Mouse (Mus musculus) heart, embryonic 14.5 days (tissue): ENCODE measurements around the gene Fkbp9. TPM values are rescaled to one million over a fixed set of nuclear protein-coding genes. Genes with fewer than 3 reads are reported as not detected.

Experiments used
- ATAC-seq: fragments of 200-750 bp; cut with Nextera tagmentation; 2 replicates; pipeline ENCODE4 v1.8.0; 2017; ENCODE audit warnings: low read depth, moderate TSS enrichment; ENCODE audit not compliant: insufficient number of reproducible peaks, insufficient read depth, low FRiP score
- H3K27ac ChIP-seq, 2 experiments: fragments of 200-500 bp in 1 of 2; fragments of 300-500 bp in 1 of 2; sonication (generic) in 1 of 2; replicated peaks in 1 of 2; 2 replicates each; pipeline ENCODE4 v1.5.1; 2012 to 2014; ENCODE audit warnings: low read depth in 2 of 2, low read length in 2 of 2, control low read depth in 1 of 2, mild to moderate bottlenecking in 1 of 2, mixed read lengths in 1 of 2; ENCODE audit not compliant: control insufficient read depth in 1 of 2, insufficient read depth in 1 of 2
- H3K27me3 ChIP-seq: fragments of 300-500 bp; sonication (generic); 2 replicates; pipeline ENCODE4 v1.6.1; 2014; ENCODE audit warnings: mild to moderate bottlenecking, low read length, control low read depth; ENCODE audit not compliant: control insufficient read depth, insufficient read depth
- H3K36me3 ChIP-seq: fragments of 300-500 bp; sonication (generic); 2 replicates; pipeline ENCODE4 v1.6.1; 2014; ENCODE audit warnings: mild to moderate bottlenecking, control low read depth, low read length, mixed read lengths; ENCODE audit not compliant: control insufficient read depth, insufficient read depth
- H3K4me1 ChIP-seq, 2 experiments: fragments of 200-500 bp in 1 of 2; fragments of 300-500 bp in 1 of 2; sonication (generic) in 1 of 2; 2 replicates each; pipeline ENCODE4 v1.6.1; 2012 to 2014; ENCODE audit warnings: low read length in 2 of 2, control low read depth in 1 of 2, mixed read lengths in 1 of 2; ENCODE audit not compliant: control insufficient read depth in 2 of 2, insufficient read depth in 2 of 2
- H3K4me2 ChIP-seq: fragments of 300-500 bp; sonication (generic); 2 replicates; pipeline ENCODE4 v1.6.1; 2014; ENCODE audit warnings: mild to moderate bottlenecking, low read length
- H3K4me3 ChIP-seq, 2 experiments: fragments of 200-500 bp in 1 of 2; fragments of 300-500 bp in 1 of 2; sonication (generic) in 1 of 2; 2 replicates each; pipeline ENCODE4 v1.5.1; 2012 to 2014; ENCODE audit warnings: low read length in 2 of 2, mild to moderate bottlenecking in 2 of 2, control low read depth in 1 of 2, low read depth in 1 of 2, moderate library complexity in 1 of 2; ENCODE audit not compliant: control insufficient read depth in 1 of 2, insufficient read depth in 1 of 2
- H3K9ac ChIP-seq: fragments of 300-500 bp; sonication (generic); 2 replicates; pipeline ENCODE4 v1.6.1; 2014; ENCODE audit warnings: mild to moderate bottlenecking, low read length
- H3K9me3 ChIP-seq: fragments of 300-500 bp; sonication (generic); 2 replicates; pipeline ENCODE4 v1.6.1; 2016; ENCODE audit warnings: low read length, control low read depth; ENCODE audit not compliant: control insufficient read depth
- WGBS: fragments of 180-500 bp; shearing (Covaris S2); extraction: QIAGEN DNeasy Blood & Tissue Kit; methylation state at CpG from one replicate; pipeline ENCODE4 v1.1.7; 2014; 5-methylcytosine and 5-hydroxymethylcytosine counted together
- polyA plus RNA-seq: library from polyadenylated mRNA; unstranded; fragments of >200 nt; fragmentation: Nextera tagmentation; extraction: Ambion mirVana; gene quantifications from 2 replicates; pipeline ENCODE4 v1.2.1, GENCODE M21; 2014

Fkbp9 gene
- polyA plus RNA-seq, 1 experiment from 2014 or later, result 147 TPM

GRCm38 (mm10) chr6:56796668-56797141 is 35.2 kb upstream of the Fkbp9 start:
- ATAC-seq, result peak; percentile 31; the same call in 1 of the 2 replicates
- H3K9ac ChIP-seq, result peak overlapping the region; percentile 96
- H3K4me2 ChIP-seq, result peak overlapping the region; percentile 92
- no peaks in the 10 kb centered on the region for H3K27me3 ChIP-seq
- WGBS, result under 1% methylated on average over 16 of the region's 16 CpGs
- peaks cover 2 to 27% of the 10 kb centered on the region in 2 experiments; a peak in 2 of 4 replicates for H3K4me1 ChIP-seq
- H3K9me3 ChIP-seq, result no peaks in the 10 kb centered on the region
- peak overlapping the region; percentile 96 to 99 for H3K27ac ChIP-seq
- H3K4me3 ChIP-seq, result peak overlapping the region; percentile 76 to 78
- no peaks in the 10 kb centered on the region for H3K36me3 ChIP-seq

- under 1% methylated on average over 88 of the region's 98 CpGs for WGBS
- peak within 1 kb of the TSS; percentile 92 for H3K4me2 ChIP-seq
Observed at GRCm38 (mm10) chr6:56797311-56798151, 34.3 kb upstream of the Fkbp9 start, which contains the start of gene Kbtbd2. Gene Kbtbd2 (minus strand): TSS chr6:56797813.

GRCm38 (mm10) chr6:56798152-56798465 is 33.8 kb upstream of the Fkbp9 start:
- Histone ChIP-seq H3K4me3 (peak overlapping the region; percentile 76 to 78), H3K27me3 (no peaks in the 10 kb centered on the region), H3K4me1 (peaks cover 2 to 25% of the 10 kb centered on the region in 2 experiments; a peak in 2 of 4 replicates), H3K4me2 (peak overlapping the region; percentile 92), H3K27ac (peak overlapping the region; percentile 96 to 99), H3K36me3 (no peaks in the 10 kb centered on the region), H3K9me3 (no peaks in the 10 kb centered on the region), H3K9ac (peak overlapping the region; percentile 96)
- ATAC-seq, result no peak
- WGBS, result 10% methylated on average over 8 of the region's 8 CpGs

More at GRCm38 (mm10) chr6:56797311-56798151, 34.3 kb upstream of the Fkbp9 start, which contains the start of gene Kbtbd2:
- no peaks in the 10 kb centered on the region for H3K27me3 ChIP-seq
- H3K4me3 ChIP-seq, result peak within 1 kb of the TSS; percentile 76 to 78
- H3K9me3 ChIP-seq, result no peaks in the 10 kb centered on the region
- H3K9ac ChIP-seq, result peak within 1 kb of the TSS; percentile 96
- no peaks in the 10 kb centered on the region for H3K36me3 ChIP-seq
- H3K4me1 ChIP-seq, result peaks cover 2 to 27% of the 10 kb centered on the region in 2 experiments; a peak in 2 of 4 replicates
- peak within 1 kb of the TSS; percentile 96 to 99 for H3K27ac ChIP-seq
- peak; percentile 90 for ATAC-seq

- peaks cover 5% of the 10 kb centered on the region; the same call in 1 of the 2 replicates for H3K27me3 ChIP-seq
- H3K9me3 ChIP-seq, result no peaks in the 10 kb centered on the region
- H3K9ac ChIP-seq, result no peak overlapping the region
- no peaks in the 10 kb centered on the region for H3K4me1 ChIP-seq
- H3K4me2 ChIP-seq, result no peak overlapping the region
- no peak overlapping the region for H3K4me3 ChIP-seq
- H3K27ac ChIP-seq, result no peak overlapping the region
- WGBS, result 89% methylated on average over 4 of the region's 4 CpGs
- H3K36me3 ChIP-seq, result no peaks in the 10 kb centered on the region
- ATAC-seq, result no peak
Observed at GRCm38 (mm10) chr6:56805026-56805425, 26.8 kb upstream of the Fkbp9 start.

- H3K36me3 ChIP-seq, result no peaks in the 10 kb centered on the region
- ATAC-seq, result no peak
- H3K4me1 ChIP-seq, result no peaks in the 10 kb centered on the region
- whole genome bisulfite sequencing, result 61% methylated on average over 2 of the region's 2 CpGs
- H3K9me3 ChIP-seq, result no peaks in the 10 kb centered on the region
- no peak overlapping the region for H3K9ac ChIP-seq
- no peak overlapping the region for H3K4me3 ChIP-seq
- H3K4me2 ChIP-seq, result no peak overlapping the region
- H3K27me3 ChIP-seq, result peaks cover 5% of the 10 kb centered on the region; the same call in 1 of the 2 replicates
- H3K27ac ChIP-seq, result no peak overlapping the region
Observed at GRCm38 (mm10) chr6:56806195-56806594, 25.7 kb upstream of the Fkbp9 start.

GRCm38 (mm10) chr6:56808656-56809055 is 23.2 kb upstream of the Fkbp9 start:
- Histone ChIP-seq H3K9ac (no peak overlapping the region), H3K4me3 (no peak overlapping the region), H3K36me3 (no peaks in the 10 kb centered on the region), H3K27ac (no peak overlapping the region), H3K27me3 (peaks cover 5% of the 10 kb centered on the region; the same call in 1 of the 2 replicates), H3K4me1 (no peaks in the 10 kb centered on the region), H3K4me2 (no peak overlapping the region), H3K9me3 (no peaks in the 10 kb centered on the region)
- peak; percentile 50; the same call in 1 of the 2 replicates for ATAC-seq
- WGBS, result 13% methylated on average over 3 of the region's 3 CpGs

GRCm38 (mm10) chr6:56813332-56813731 is 18.5 kb upstream of the Fkbp9 start:
- Histone ChIP-seq H3K9me3 (no peaks in the 10 kb centered on the region), H3K9ac (no peak overlapping the region), H3K27ac (no peak overlapping the region), H3K36me3 (no peaks in the 10 kb centered on the region), H3K27me3 (no peaks in the 10 kb centered on the region), H3K4me3 (no peak overlapping the region), H3K4me2 (no peak overlapping the region), H3K4me1 (no peaks in the 10 kb centered on the region)
- no peak for ATAC-seq
- WGBS, result 69% methylated on average over 2 of the region's 2 CpGs
